Mouse (Mus musculus) left cerebral cortex, postnatal 4 days (tissue): ENCODE results near the gene Mau2. TPM values are rescaled to one million over a fixed set of nuclear protein-coding genes. Genes with fewer than 3 reads are reported as not detected.

Experiments used
- DNase-seq: peaks from one replicate; pipeline ENCODE4 v3.0.0-alpha.2; 2022
- intact Hi-C: fragments of 180-260 bp; cut with DNase I; formaldehyde crosslinking; loops from one replicate; pipeline ENCODE4 v1.15.1; 2025
- total RNA-seq, 2 experiments: library from RNA; stranded (reverse); gene quantifications; 2 replicates each; pipeline ENCODE4 v1.2.3; 2021

The Mau2 gene
- total RNA-seq, 2 experiments from 2014 or later, result 87.6 to 88.9 TPM

GRCm38 (mm10) chr8:69984876-69985553 is 57.5 kb downstream of the Mau2 start:
- DNase-seq, result no peak
- intact Hi-C loops, result no loop called here

- intact Hi-C loops, result no loop called here
- no peak for DNase-seq
Observed at GRCm38 (mm10) chr8:69978456-69978855, 64.1 kb downstream of the Mau2 start.

GRCm38 (mm10) chr8:69974806-69975205 is 67.7 kb downstream of the Mau2 start:
- intact Hi-C loops, result no loop called here

GRCm38 (mm10) chr8:69974194-69974614 is 68.3 kb downstream of the Mau2 start:
- intact Hi-C loops, result no loop called here
- DNase-seq, result peak; percentile 95

More at GRCm38 (mm10) chr8:69974806-69975205, 67.7 kb downstream of the Mau2 start:
- no peak for DNase-seq

- intact Hi-C loops, result no loop called here
- DNase-seq, result peak; percentile 60
Observed at GRCm38 (mm10) chr8:69973442-69974161, 68.9 kb downstream of the Mau2 start.

- no peak for DNase-seq
- intact Hi-C loops, result no loop called here
Observed at GRCm38 (mm10) chr8:69973063-69973441, 69.5 kb downstream of the Mau2 start.

- DNase-seq, result no peak
- intact Hi-C loops, result no loop called here
Observed at GRCm38 (mm10) chr8:69970880-69971279, 71.7 kb downstream of the Mau2 start.

- DNase-seq, result no peak
- intact Hi-C loops, result no loop called here
Observed at GRCm38 (mm10) chr8:69967291-69967933, 75.1 kb downstream of the Mau2 start.

Other genes starting within 250 kb of the Mau2 start
- gene Gmip, start 234.1 kb downstream of the Mau2 start, total RNA-seq, result 10 to 100 TPM; 89.6 to 94.1 TPM
- 1 to 10 TPM; 7.2 to 7.7 TPM for gene Lpar2, start 220.3 kb downstream of the Mau2 start, total RNA-seq
- 10 to 100 TPM; 24.3 to 25.0 TPM for gene Pbx4, start 210.2 kb downstream of the Mau2 start, total RNA-seq
- 1 to 10 TPM; 4.5 to 4.7 TPM for gene Cilp2, start 155.0 kb downstream of the Mau2 start, total RNA-seq
- not detected for gene Tssk6, start 140.6 kb downstream of the Mau2 start, total RNA-seq
- 10 to 100 TPM; 79.0 to 86.6 TPM for gene Ndufa13, start 140.2 kb downstream of the Mau2 start, total RNA-seq
- 10 to 100 TPM in 1 of 2 experiments, 1 to 10 TPM in 1; 9.5 to 10.4 TPM for gene Yjefn3, start 140.0 kb downstream of the Mau2 start, total RNA-seq
- gene Gatad2a, start 46.4 kb downstream of the Mau2 start, total RNA-seq, result 10 to 100 TPM; 41.9 to 44.8 TPM
- gene Sugp1, start 79 bp upstream of the Mau2 start, total RNA-seq, result 10 to 100 TPM; 48.5 to 52.6 TPM
- 1 to 10 TPM; 1.0 to 1.6 TPM for gene Tm6sf2, start 30.2 kb upstream of the Mau2 start, total RNA-seq
- gene Hapln4, start 40.7 kb upstream of the Mau2 start, total RNA-seq, result 1 to 10 TPM; 1.4 to 1.5 TPM
- gene Ncan, start 78.1 kb upstream of the Mau2 start, total RNA-seq, result 100 to 1,000 TPM; 511 to 532 TPM
- gene Nr2c2ap, start 88.6 kb upstream of the Mau2 start, total RNA-seq, result 10 to 100 TPM; 33.0 to 34.5 TPM
- gene Rfxank, start 96.4 kb upstream of the Mau2 start, total RNA-seq, result 10 to 100 TPM; 11.7 to 14.6 TPM
- gene Borcs8, start 96.8 kb upstream of the Mau2 start, total RNA-seq, result 10 to 100 TPM; 42.2 to 44.7 TPM
- under 1 TPM; 0.72 to 0.94 TPM for gene Mef2b, start 97.0 kb upstream of the Mau2 start, total RNA-seq
- 10 to 100 TPM; 48.3 to 56.0 TPM for gene Tmem161a, start 129.6 kb upstream of the Mau2 start, total RNA-seq
- 10 to 100 TPM; 20.7 to 24.9 TPM for gene Slc25a42, start 169.6 kb upstream of the Mau2 start, total RNA-seq
- 100 to 1,000 TPM; 160 to 169 TPM for gene Sugp2, start 191.5 kb upstream of the Mau2 start, total RNA-seq
- gene Armc6, start 191.7 kb upstream of the Mau2 start, total RNA-seq, result 100 to 1,000 TPM; 111 to 122 TPM
- 10 to 100 TPM; 20.0 to 22.3 TPM for gene Homer3, start 240.1 kb upstream of the Mau2 start, total RNA-seq